Mouse (Mus musculus) limb, embryonic 13.5 days (tissue): Measurements from ENCODE around the gene Sri. TPM values are rescaled to one million over a fixed set of nuclear protein-coding genes. Genes with fewer than 3 reads are reported as not detected.

Experiments used
- ATAC-seq: fragments of 200-750 bp; cut with Nextera tagmentation; 2 replicates; pipeline ENCODE4 v1.8.0; 2017; ENCODE audit warnings: low read depth, moderate number of reproducible peaks, moderate TSS enrichment; ENCODE audit not compliant: low FRiP score
- H3K27ac ChIP-seq: fragments of 300-500 bp; sonication (generic); 2 replicates; pipeline ENCODE4 v1.5.1; 2015; ENCODE audit warnings: inconsistent platforms, mild to moderate bottlenecking, moderate library complexity
- H3K27me3 ChIP-seq: fragments of 300-500 bp; sonication (generic); 2 replicates; pipeline ENCODE4 v1.6.1; 2015; ENCODE audit warnings: mild to moderate bottlenecking, inconsistent platforms
- H3K36me3 ChIP-seq: fragments of 300-500 bp; sonication (generic); 2 replicates; pipeline ENCODE4 v1.6.1; 2015; ENCODE audit warnings: inconsistent platforms, mild to moderate bottlenecking, moderate library complexity
- H3K4me1 ChIP-seq: fragments of 300-500 bp; sonication (generic); 2 replicates; pipeline ENCODE4 v1.6.1; 2015; ENCODE audit warnings: inconsistent platforms
- H3K4me2 ChIP-seq: fragments of 300-500 bp; sonication (generic); replicated peaks from 2 replicates; pipeline ENCODE4 v1.6.1; 2015; ENCODE audit warnings: inconsistent platforms, mild to moderate bottlenecking, moderate library complexity
- H3K4me3 ChIP-seq: fragments of 300-500 bp; sonication (generic); 2 replicates; pipeline ENCODE4 v1.5.1; 2015; ENCODE audit warnings: moderate library complexity, mild to moderate bottlenecking, inconsistent platforms
- H3K9ac ChIP-seq: fragments of 300-500 bp; sonication (generic); 2 replicates; pipeline ENCODE4 v1.6.1; 2015; ENCODE audit warnings: mild to moderate bottlenecking, inconsistent platforms
- H3K9me3 ChIP-seq: fragments of 300-500 bp; sonication (generic); 2 replicates; pipeline ENCODE4 v1.6.1; 2016; ENCODE audit warnings: inconsistent platforms
- WGBS: fragments of 180-500 bp; shearing (Covaris S2); methylation state at CpG from one replicate; pipeline ENCODE4 v1.1.7; 2015; 5-methylcytosine and 5-hydroxymethylcytosine counted together
- polyA plus RNA-seq: library from polyadenylated mRNA; unstranded; fragments of >200 nt; fragmentation: Nextera tagmentation; extraction: Ambion mirVana; gene quantifications from 2 replicates; pipeline ENCODE4 v1.2.1, GENCODE M21; 2015

Gene Sri
- polyA plus RNA-seq, 1 experiment from 2014 or later, result 259 TPM

- 76% methylated on average over 5 of the region's 5 CpGs for WGBS
- Histone ChIP-seq H3K4me2 (no peak overlapping the region), H3K9me3 (no peaks in the 10 kb centered on the region)
Observed at GRCm38 (mm10) chr5:8116561-8117168, 70.8 kb downstream of the Sri start.

More at GRCm38 (mm10) chr5:8116561-8117168, 70.8 kb downstream of the Sri start:
- H3K4me1 ChIP-seq, result no peaks in the 10 kb centered on the region
- no peak for ATAC-seq
- no peaks in the 10 kb centered on the region for H3K27me3 ChIP-seq
- no peak overlapping the region for H3K9ac ChIP-seq
- no peaks in the 10 kb centered on the region for H3K36me3 ChIP-seq
- no peak overlapping the region for H3K4me3 ChIP-seq
- no peak overlapping the region for H3K27ac ChIP-seq

Other genes with a start within 250 kb of the Sri start
- gene Steap4, start 85.6 kb upstream of the Sri start, polyA plus RNA-seq, result 3.3 and 3.4 TPM in 2 replicates